Mouse (Mus musculus): ENCODE measurements at regions not wholly inside any gene's neighbourhood (a gene's known extent, or its start where the extent isn't known, plus 50 kb on each side); places are given as distances from the start of the nearest gene placed in this dataset.

GRCm38 (mm10) chr14:76258626-76259025 is 147.9 kb downstream of the Nufip1 start:
- H3K36me3 ChIP-seq (ENCODE audit: control insufficient read depth, insufficient read depth): no peaks in the 10 kb centered on the region
- no peak overlapping the region for H3K9ac ChIP-seq (ENCODE audit: low read depth, low read length)
- H3K27ac ChIP-seq (ENCODE audit: low read length): no peak overlapping the region
- 34% methylated on average over 3 of the region's 3 CpGs for WGBS (ENCODE audit: insufficient replicate concordance)
- no peaks in the 10 kb centered on the region for H3K27me3 ChIP-seq (ENCODE audit: control insufficient read depth, insufficient read depth, low read depth, low read length)
- H3K4me3 ChIP-seq (ENCODE audit: low read depth, low read length): no peak overlapping the region
- H3K4me2 ChIP-seq (ENCODE audit: low read depth, low read length): no peak overlapping the region
- no peaks in the 10 kb centered on the region for H3K4me1 ChIP-seq (ENCODE audit: control insufficient read depth, low read depth, low read length)
- no peak for ATAC-seq (ENCODE audit: low read depth)
- no peaks in the 10 kb centered on the region for H3K9me3 ChIP-seq (replicated peaks; ENCODE audit: control insufficient read depth, low read length)

GRCm38 (mm10) chr14:76260628-76261293 is 150.1 kb downstream of the Nufip1 start:
- Histone ChIP-seq H3K9ac (ENCODE audit: low read depth, low read length) (no peak overlapping the region), H3K4me1 (ENCODE audit: control insufficient read depth, low read depth, low read length) (no peaks in the 10 kb centered on the region), H3K4me3 (ENCODE audit: low read depth, low read length) (no peak overlapping the region), H3K9me3 (replicated peaks; ENCODE audit: control insufficient read depth, low read length) (no peaks in the 10 kb centered on the region), H3K27me3 (ENCODE audit: control insufficient read depth, insufficient read depth, low read depth, low read length) (no peaks in the 10 kb centered on the region), H3K36me3 (ENCODE audit: control insufficient read depth, insufficient read depth) (no peaks in the 10 kb centered on the region), H3K4me2 (ENCODE audit: low read depth, low read length) (no peak overlapping the region), H3K27ac (ENCODE audit: low read length) (no peak overlapping the region)
- no peak for ATAC-seq (ENCODE audit: low read depth)
- WGBS (ENCODE audit: insufficient replicate concordance): 57% methylated on average over 5 of the region's 5 CpGs

- H3K4me2 ChIP-seq (ENCODE audit: low read depth, low read length): no peak overlapping the region
- no peaks in the 10 kb centered on the region for H3K4me1 ChIP-seq (ENCODE audit: control insufficient read depth, low read depth, low read length)
- no peaks in the 10 kb centered on the region for H3K36me3 ChIP-seq (ENCODE audit: control insufficient read depth, insufficient read depth)
- no peaks in the 10 kb centered on the region for H3K27me3 ChIP-seq (ENCODE audit: control insufficient read depth, insufficient read depth, low read depth, low read length)
- no peak overlapping the region for H3K4me3 ChIP-seq (ENCODE audit: low read depth, low read length)
- 64% methylated on average over 5 of the region's 5 CpGs for WGBS (ENCODE audit: insufficient replicate concordance)
- H3K9me3 ChIP-seq (replicated peaks; ENCODE audit: control insufficient read depth, low read length): no peaks in the 10 kb centered on the region
- ATAC-seq (ENCODE audit: low read depth): no peak
- no peak overlapping the region for H3K9ac ChIP-seq (ENCODE audit: low read depth, low read length)
- no peak overlapping the region for H3K27ac ChIP-seq (ENCODE audit: low read length)
Observed at GRCm38 (mm10) chr14:76263682-76264081, 151.1 kb upstream of the Tsc22d1 start.

- WGBS (ENCODE audit: insufficient replicate concordance): 73% methylated on average over 5 of the region's 5 CpGs
- no peak overlapping the region for H3K9ac ChIP-seq (ENCODE audit: low read depth, low read length)
- H3K27ac ChIP-seq (ENCODE audit: low read length): no peak overlapping the region
- no peak overlapping the region for H3K4me3 ChIP-seq (ENCODE audit: low read depth, low read length)
- no peak overlapping the region for H3K4me2 ChIP-seq (ENCODE audit: low read depth, low read length)
- no peaks in the 10 kb centered on the region for H3K4me1 ChIP-seq (ENCODE audit: control insufficient read depth, low read depth, low read length)
- ATAC-seq (ENCODE audit: low read depth): no peak
- no peaks in the 10 kb centered on the region for H3K36me3 ChIP-seq (ENCODE audit: control insufficient read depth, insufficient read depth)
- no peaks in the 10 kb centered on the region for H3K9me3 ChIP-seq (replicated peaks; ENCODE audit: control insufficient read depth, low read length)
- H3K27me3 ChIP-seq (ENCODE audit: control insufficient read depth, insufficient read depth, low read depth, low read length): no peaks in the 10 kb centered on the region
Observed at GRCm38 (mm10) chr14:76265819-76266218, 148.9 kb upstream of the Tsc22d1 start.

- H3K36me3 ChIP-seq (ENCODE audit: control insufficient read depth, insufficient read depth): no peaks in the 10 kb centered on the region
- H3K9me3 ChIP-seq (replicated peaks; ENCODE audit: control insufficient read depth, low read length): no peaks in the 10 kb centered on the region
- no peaks in the 10 kb centered on the region for H3K4me1 ChIP-seq (ENCODE audit: control insufficient read depth, low read depth, low read length)
- ATAC-seq (ENCODE audit: low read depth): no peak
- no peak overlapping the region for H3K4me3 ChIP-seq (ENCODE audit: low read depth, low read length)
- no peak overlapping the region for H3K4me2 ChIP-seq (ENCODE audit: low read depth, low read length)
- no peak overlapping the region for H3K27ac ChIP-seq (ENCODE audit: low read length)
- no peak overlapping the region for H3K9ac ChIP-seq (ENCODE audit: low read depth, low read length)
- 64% methylated on average over 4 of the region's 4 CpGs for WGBS (ENCODE audit: insufficient replicate concordance)
- H3K27me3 ChIP-seq (ENCODE audit: control insufficient read depth, insufficient read depth, low read depth, low read length): no peaks in the 10 kb centered on the region
Observed at GRCm38 (mm10) chr14:76266249-76266648, 148.5 kb upstream of the Tsc22d1 start.

- H3K4me3 ChIP-seq (ENCODE audit: low read depth, low read length): no peak overlapping the region
- no peak overlapping the region for H3K27ac ChIP-seq (ENCODE audit: low read length)
- WGBS (ENCODE audit: insufficient replicate concordance): 52% methylated on average over 4 of the region's 4 CpGs
- H3K4me1 ChIP-seq (ENCODE audit: control insufficient read depth, low read depth, low read length): no peaks in the 10 kb centered on the region
- H3K9ac ChIP-seq (ENCODE audit: low read depth, low read length): no peak overlapping the region
- ATAC-seq (ENCODE audit: low read depth): no peak
- no peaks in the 10 kb centered on the region for H3K36me3 ChIP-seq (ENCODE audit: control insufficient read depth, insufficient read depth)
- H3K9me3 ChIP-seq (replicated peaks; ENCODE audit: control insufficient read depth, low read length): no peaks in the 10 kb centered on the region
- H3K4me2 ChIP-seq (ENCODE audit: low read depth, low read length): no peak overlapping the region
- no peaks in the 10 kb centered on the region for H3K27me3 ChIP-seq (ENCODE audit: control insufficient read depth, insufficient read depth, low read depth, low read length)
Observed at GRCm38 (mm10) chr14:76267091-76267490, 147.7 kb upstream of the Tsc22d1 start.

- Histone ChIP-seq H3K9ac (ENCODE audit: low read depth, low read length) (no peak overlapping the region), H3K27ac (ENCODE audit: low read length) (no peak overlapping the region), H3K36me3 (ENCODE audit: control insufficient read depth, insufficient read depth) (no peaks in the 10 kb centered on the region), H3K27me3 (ENCODE audit: control insufficient read depth, insufficient read depth, low read depth, low read length) (no peaks in the 10 kb centered on the region), H3K4me2 (ENCODE audit: low read depth, low read length) (no peak overlapping the region), H3K4me3 (ENCODE audit: low read depth, low read length) (no peak overlapping the region), H3K4me1 (ENCODE audit: control insufficient read depth, low read depth, low read length) (no peaks in the 10 kb centered on the region), H3K9me3 (replicated peaks; ENCODE audit: control insufficient read depth, low read length) (no peaks in the 10 kb centered on the region)
- no peak for ATAC-seq (ENCODE audit: low read depth)
- WGBS (ENCODE audit: insufficient replicate concordance): 76% methylated on average over 11 of the region's 11 CpGs
Observed at GRCm38 (mm10) chr14:76271190-76271589, 143.6 kb upstream of the Tsc22d1 start.

GRCm38 (mm10) chr14:76272840-76273239 is 141.9 kb upstream of the Tsc22d1 start:
- ATAC-seq (ENCODE audit: low read depth): no peak
- H3K9me3 ChIP-seq (replicated peaks; ENCODE audit: control insufficient read depth, low read length): no peaks in the 10 kb centered on the region
- no peak overlapping the region for H3K4me2 ChIP-seq (ENCODE audit: low read depth, low read length)
- H3K4me3 ChIP-seq (ENCODE audit: low read depth, low read length): no peak overlapping the region
- H3K27me3 ChIP-seq (ENCODE audit: control insufficient read depth, insufficient read depth, low read depth, low read length): no peaks in the 10 kb centered on the region
- WGBS (ENCODE audit: insufficient replicate concordance): 62% methylated on average over 4 of the region's 4 CpGs
- no peaks in the 10 kb centered on the region for H3K4me1 ChIP-seq (ENCODE audit: control insufficient read depth, low read depth, low read length)
- H3K27ac ChIP-seq (ENCODE audit: low read length): no peak overlapping the region
- no peaks in the 10 kb centered on the region for H3K36me3 ChIP-seq (ENCODE audit: control insufficient read depth, insufficient read depth)
- H3K9ac ChIP-seq (ENCODE audit: low read depth, low read length): no peak overlapping the region

- Histone ChIP-seq H3K4me1 (ENCODE audit: control insufficient read depth, low read depth, low read length) (no peaks in the 10 kb centered on the region), H3K4me2 (ENCODE audit: low read depth, low read length) (no peak overlapping the region), H3K9me3 (replicated peaks; ENCODE audit: control insufficient read depth, low read length) (no peaks in the 10 kb centered on the region), H3K4me3 (ENCODE audit: low read depth, low read length) (no peak overlapping the region), H3K9ac (ENCODE audit: low read depth, low read length) (no peak overlapping the region), H3K36me3 (ENCODE audit: control insufficient read depth, insufficient read depth) (no peaks in the 10 kb centered on the region), H3K27ac (ENCODE audit: low read length) (no peak overlapping the region), H3K27me3 (ENCODE audit: control insufficient read depth, insufficient read depth, low read depth, low read length) (no peaks in the 10 kb centered on the region)
- WGBS (ENCODE audit: insufficient replicate concordance): 22% methylated on average over 9 of the region's 9 CpGs
- no peak for ATAC-seq (ENCODE audit: low read depth)
Observed at GRCm38 (mm10) chr14:76276655-76277054, 138.1 kb upstream of the Tsc22d1 start.
